Mouse (Mus musculus) frontal cortex, adult (tissue): ENCODE measurements around the gene Olfr1009.
"Not testable (repeated sequence)": the region's sequence is repeated elsewhere in the genome, so short reads cannot be mapped to it uniquely, and the experiment has no call there.

Experiments
- ATAC-seq: cut with Nextera tagmentation; 2 replicates; pipeline ENCODE4 v1.9.2; 2017; ENCODE audit warnings: mild to moderate bottlenecking, moderate library complexity, mixed read lengths; ENCODE audit not compliant: low TSS enrichment

Olfr1009 gene

GRCm38 (mm10) chr2:85715119-85715518 is at the start of gene Olfr1009:
Olfr1009 (plus strand) TSS chr2:85715419.
- no peak for ATAC-seq

- no peak for ATAC-seq
Observed at GRCm38 (mm10) chr2:85678667-85679066, 36.6 kb upstream of the Olfr1009 start, which contains the start of gene Olfr1006. Olfr1006 (minus strand) TSS chr2:85678767.

GRCm38 (mm10) chr2:85689131-85689530 is 26.1 kb upstream of the Olfr1009 start, which contains the start of gene Olfr1008:
Olfr1008 (plus strand) TSS chr2:85689431.
- ATAC-seq, result no peak

GRCm38 (mm10) chr2:85710680-85711079 is 4.5 kb upstream of the Olfr1009 start:
- ATAC-seq, result not testable (repeated sequence)

- ATAC-seq, result no peak
Observed at GRCm38 (mm10) chr2:85711159-85711558, 4.1 kb upstream of the Olfr1009 start.

- ATAC-seq, result peak; percentile 50; the same call in 1 of the 2 replicates
Observed at GRCm38 (mm10) chr2:85725793-85726192, 10.6 kb downstream of the Olfr1009 start.

GRCm38 (mm10) chr2:85753822-85754221 is 38.6 kb downstream of the Olfr1009 start:
- no peak for ATAC-seq

GRCm38 (mm10) chr2:85762666-85763065 is 47.4 kb downstream of the Olfr1009 start, which contains the start of gene Olfr1012:
Olfr1012 (minus strand) TSS chr2:85762766.
- no peak for ATAC-seq

GRCm38 (mm10) chr2:85766798-85767197 is 51.6 kb downstream of the Olfr1009 start, which contains the start of gene Olfr1013:
Olfr1013 (plus strand) TSS chr2:85767098.
- no peak for ATAC-seq

- no peak for ATAC-seq
Observed at GRCm38 (mm10) chr2:85772413-85772812, 57.2 kb downstream of the Olfr1009 start, which contains the start of gene Olfr1014. Olfr1014 (plus strand) TSS chr2:85772713.
